Mouse (Mus musculus): Measurements from ENCODE around the gene Taf12.

Taf12 gene

DNA sequence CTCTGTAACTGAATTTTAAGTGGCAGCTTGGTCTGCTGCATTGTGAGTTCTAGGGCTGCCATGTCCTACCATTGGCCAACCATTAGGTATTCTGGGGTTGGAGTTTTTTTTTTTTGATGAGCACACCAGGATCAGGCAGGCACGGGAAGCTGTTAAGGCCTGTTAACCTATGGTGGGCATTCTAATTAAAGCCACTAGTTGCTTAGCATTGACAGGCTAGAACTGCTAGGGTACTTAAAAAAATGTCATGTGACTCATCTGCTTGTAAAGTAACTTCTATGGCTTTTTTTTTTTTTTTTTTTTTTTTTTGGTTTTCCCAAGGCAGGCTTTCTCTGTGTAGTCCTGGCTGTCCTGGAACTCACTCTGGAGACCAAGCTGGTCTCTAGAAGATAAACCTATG, 37.0 kb downstream of the Taf12 start:
- no peak for DNase-seq (ENCODE audit: low read depth, low spot score)

DNA sequence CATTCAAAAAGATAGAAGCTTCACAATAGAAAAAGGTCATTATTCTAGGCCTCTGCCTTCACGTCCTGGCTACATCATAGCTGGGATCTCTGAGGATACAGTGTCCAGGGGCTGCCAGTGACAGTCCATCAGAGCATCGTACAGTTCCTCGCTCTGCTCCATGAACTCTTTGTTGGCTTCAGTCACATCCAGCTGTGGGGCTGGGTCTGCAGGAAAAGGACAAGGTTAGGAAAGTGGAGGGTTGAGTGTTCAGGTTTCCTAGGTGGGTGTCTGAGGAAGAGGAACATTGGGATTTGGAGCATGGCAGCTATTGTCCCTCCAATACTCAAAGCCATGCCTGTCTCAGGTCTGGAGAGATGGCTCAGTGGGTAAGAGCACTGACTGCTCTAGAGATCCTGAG, 37.6 kb downstream of the Taf12 start:
- DNase-seq (ENCODE audit: low read depth, low spot score), result no peak

DNA sequence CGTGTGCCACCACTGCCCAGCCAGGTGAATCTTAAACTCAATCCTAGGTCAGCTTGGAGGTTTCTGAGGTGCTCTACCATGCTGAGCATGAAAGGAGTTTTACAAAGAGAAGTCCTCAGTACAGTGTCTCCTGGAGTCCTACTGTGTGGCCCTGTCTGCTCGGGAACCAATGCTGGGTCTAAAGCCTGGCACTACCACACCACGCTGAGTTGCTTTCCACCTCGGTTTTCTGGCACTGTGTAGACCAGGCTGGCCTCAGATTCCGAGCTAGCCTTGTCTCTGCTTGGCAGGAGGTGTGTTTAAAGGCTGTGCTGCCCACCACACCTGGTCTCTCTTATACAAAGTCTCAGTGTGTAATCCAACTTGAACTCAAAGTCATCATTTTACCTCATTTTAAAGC, 38.5 kb downstream of the Taf12 start:
- no peak for DNase-seq (ENCODE audit: low read depth, low spot score)

GRCm38 (mm10) chr4:132315711-132316110, 41.5 kb downstream of the Taf12 start:
- DNase-seq (ENCODE audit: low read depth, low spot score), result no peak

DNA sequence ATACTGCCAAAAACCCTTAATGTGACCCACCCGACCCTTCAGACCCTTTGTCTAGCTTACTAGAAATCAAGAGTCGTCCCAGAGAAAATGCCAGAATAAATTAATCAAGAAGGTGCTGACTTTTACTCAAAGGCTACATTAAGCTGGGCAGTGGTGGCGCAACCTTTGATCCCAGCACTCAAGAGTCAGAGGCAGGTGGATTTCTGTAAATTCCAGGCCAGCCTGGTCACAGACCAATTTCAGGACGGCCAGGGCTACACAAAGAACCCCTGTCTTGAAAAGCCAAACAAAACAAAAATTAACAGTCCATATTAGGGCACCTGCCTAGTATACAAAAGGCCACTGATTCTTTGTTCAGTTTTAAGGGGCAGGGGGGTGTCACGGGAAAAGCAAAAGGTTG, 52.3 kb downstream of the Taf12 start:
- no peak for DNase-seq (ENCODE audit: low read depth, low spot score)

DNA sequence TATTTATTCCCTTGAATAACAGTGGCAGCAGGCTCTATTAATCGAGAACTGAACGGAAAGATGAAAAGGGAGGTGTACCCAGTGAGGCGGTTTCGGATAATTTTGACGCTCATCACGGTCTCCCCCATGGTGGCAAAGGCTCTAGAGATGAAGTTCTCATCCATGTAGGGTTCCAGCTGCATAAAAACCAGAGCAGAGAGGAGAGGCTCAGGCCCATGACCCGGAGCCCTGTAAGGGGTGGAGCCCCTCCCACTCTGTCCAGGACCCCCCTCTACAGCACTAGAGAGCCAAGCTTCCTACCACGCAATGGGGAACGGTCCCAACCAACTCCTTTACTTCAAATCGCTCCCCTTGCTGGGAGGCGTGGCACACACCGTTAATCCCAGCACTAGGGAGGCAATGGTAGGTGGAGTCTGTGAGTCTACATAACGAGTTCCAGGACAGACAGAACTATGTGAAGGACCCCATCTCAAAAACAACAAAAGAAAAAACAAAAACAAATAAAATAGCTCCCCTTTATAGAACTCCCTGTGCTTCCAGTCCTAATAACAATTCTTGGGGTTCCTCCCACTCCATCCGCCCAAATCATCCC, 54.3 kb downstream of the Taf12 start:
- no peak for DNase-seq (ENCODE audit: low read depth, low spot score)

GRCm38 (mm10) chr4:132329115-132329834, 55.1 kb downstream of the Taf12 start, which contains the start of gene Trnau1ap:
TSS of gene Trnau1ap (minus strand) at chr4:132329538.
- DNase-seq (ENCODE audit: low read depth, low spot score), result peak; percentile 91

- no peak for DNase-seq (ENCODE audit: low read depth, low spot score)
These were observed 55.7 kb downstream of the Taf12 start for GRCm38 (mm10) chr4:132329835-132330354.

DNA sequence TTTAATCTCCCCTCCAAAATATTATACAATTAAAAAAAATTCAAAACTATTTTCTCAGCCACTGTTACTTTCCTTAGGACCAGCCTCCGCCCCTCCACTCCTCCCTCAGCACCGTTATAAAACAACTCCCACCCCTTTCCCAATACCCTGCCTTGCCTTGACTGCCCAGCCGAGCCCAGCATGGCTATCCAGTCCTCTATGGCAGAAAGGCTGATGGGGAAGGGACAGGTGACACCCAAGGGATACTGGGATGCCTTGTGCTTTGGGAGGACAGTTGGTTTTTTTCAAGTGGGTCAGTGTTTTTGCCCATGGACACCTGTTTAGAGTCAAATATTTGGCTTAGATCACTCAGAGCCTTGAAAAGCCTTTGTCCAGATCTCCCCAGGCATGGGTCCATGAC, 57.8 kb downstream of the Taf12 start:
- no peak for DNase-seq (ENCODE audit: low read depth, low spot score)

DNA sequence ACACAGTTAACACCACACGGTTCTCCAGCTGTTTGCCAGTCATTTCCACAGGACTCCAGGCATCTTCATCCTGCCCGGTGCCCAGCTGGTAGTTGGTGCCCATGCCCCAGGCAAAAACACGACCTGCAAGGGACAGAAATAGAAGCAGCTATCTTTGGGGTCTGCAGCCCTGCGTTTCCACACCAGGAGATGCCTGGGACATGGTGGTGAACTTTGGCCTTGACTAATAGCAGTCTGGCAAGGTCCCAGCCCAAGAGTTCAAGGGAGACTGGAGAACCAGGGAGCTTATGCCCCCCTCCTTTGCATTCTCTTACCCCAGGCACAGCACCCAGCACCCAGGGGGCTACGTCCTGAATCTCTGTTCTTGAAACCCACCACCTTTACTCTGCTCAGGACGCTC, 58.7 kb downstream of the Taf12 start:
- DNase-seq (ENCODE audit: low read depth, low spot score), result no peak

DNA sequence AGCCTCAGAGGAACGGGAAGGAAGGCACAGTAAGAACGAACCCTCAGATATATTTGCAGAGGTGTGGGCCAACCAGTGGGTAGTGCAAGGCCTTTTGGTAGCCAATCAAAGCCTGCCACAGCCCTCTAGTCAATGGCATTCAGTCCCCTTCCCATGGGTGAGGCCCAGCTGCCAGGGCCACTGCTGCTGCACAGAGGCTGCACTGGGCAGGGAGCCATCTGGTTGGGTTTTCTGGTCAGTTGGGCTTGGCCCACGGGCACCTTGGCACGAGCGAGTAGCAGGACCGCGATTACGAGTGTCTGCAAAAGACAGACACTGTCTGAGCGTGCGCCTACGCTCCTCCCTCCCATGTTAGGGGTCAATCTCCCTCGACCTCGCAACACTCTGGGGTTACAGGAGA, 64.8 kb downstream of the Taf12 start:
- no peak for DNase-seq (ENCODE audit: low read depth, low spot score)

- no peak for DNase-seq (ENCODE audit: low read depth, low spot score)
These were observed 67.3 kb downstream of the Taf12 start for GRCm38 (mm10) chr4:132341451-132341850.

DNA sequence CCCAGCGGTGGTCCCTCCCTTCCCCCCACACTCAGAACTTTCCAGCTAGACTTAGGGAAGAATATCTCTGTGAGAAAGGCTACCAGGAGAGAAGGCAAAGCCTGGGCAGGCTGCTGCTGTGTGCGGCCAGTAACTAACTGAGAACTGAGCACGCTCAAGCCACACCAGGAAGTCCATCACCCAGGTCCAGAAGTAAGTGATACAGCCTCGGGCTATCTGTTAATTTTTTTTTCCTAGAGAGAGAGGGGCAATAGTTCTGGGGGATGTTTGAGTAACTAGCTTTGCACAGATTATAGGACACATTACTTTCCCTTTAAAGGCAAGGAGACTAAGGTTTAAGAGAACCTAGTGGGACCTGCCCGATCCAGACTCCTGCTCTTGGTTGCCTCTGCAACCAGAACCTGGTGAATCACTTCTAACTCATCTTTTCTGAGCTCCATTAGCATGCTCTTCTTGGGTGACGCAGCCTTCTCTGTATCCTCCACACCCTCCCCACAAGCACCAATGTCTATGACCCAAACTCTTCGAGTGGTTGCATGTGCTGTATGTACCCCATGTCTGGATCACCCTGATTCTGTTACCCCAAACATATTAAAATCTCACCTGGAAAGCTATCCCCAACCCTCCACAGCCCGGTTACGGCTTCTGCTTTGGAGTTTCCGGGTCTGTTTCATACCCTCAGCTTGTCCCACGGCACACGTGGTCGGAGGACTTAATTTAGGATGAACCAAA, 70.4 kb downstream of the Taf12 start:
- no peak for DNase-seq (ENCODE audit: low read depth, low spot score)
